9 mouse cellular contexts compared by ENCODE assay signal in the genomic region with DNA sequence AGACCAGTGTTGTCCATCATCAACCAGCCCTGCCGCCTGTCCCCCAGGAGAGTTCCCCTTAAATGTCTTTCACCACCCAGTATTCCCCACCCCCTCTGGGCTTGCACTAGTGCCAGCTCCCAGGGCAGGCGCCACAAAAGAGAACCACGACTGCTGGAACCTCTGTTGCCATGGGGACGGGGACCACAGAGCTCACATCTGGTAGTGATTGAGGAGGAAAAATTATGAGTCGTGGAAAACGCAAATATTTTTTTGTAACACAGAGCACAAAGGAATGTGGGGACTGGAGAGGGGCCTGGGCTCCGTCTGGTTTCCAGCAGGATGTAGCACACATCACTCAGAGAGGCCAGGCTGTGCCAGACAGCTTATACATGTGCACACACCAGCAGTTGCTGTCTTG. TPM values are rescaled to one million over a fixed set of nuclear protein-coding genes. Genes with fewer than 3 reads are reported as not detected.
A peak's percentile ranks its signal among the peaks of the same experiment; 100 is the strongest.
DNase-seq lines count a peak whose midpoint lies in the region; ATAC-seq and TF ChIP-seq lines count a peak whose summit lies in the region.
"Had no signal": no experiment of that assay in that cellular context is flagged by ENCODE, and none has a peak within 500 bp of the region (broad histone marks: within the 10 kb centered on the region; RNA-seq: fewer than 3 reads in every experiment).

No protein-coding gene starts in this region.

- H3K27me3 ChIP-seq in midbrain, embryonic 10.5 days (ENCODE audit: low read depth, poor library complexity, severe bottlenecking): peaks cover 93% of the 10 kb centered on the region
- H3K27me3 ChIP-seq in midbrain, embryonic 13.5 days: peaks cover 73% of the 10 kb centered on the region
- peaks cover 12% of the 10 kb centered on the region for H3K27me3 ChIP-seq in forebrain, postnatal 0 days (ENCODE audit: insufficient read depth, low read length)
- H3K27me3 ChIP-seq in hindbrain, embryonic 14.5 days (ENCODE audit: control insufficient read depth, insufficient read depth, low read length): peaks cover 40% of the 10 kb centered on the region
- H3K27me3 ChIP-seq in midbrain, embryonic 16.5 days (ENCODE audit: control insufficient read depth, insufficient read depth, low read depth, low read length): peaks cover 24% of the 10 kb centered on the region

- no peak overlapping the region for H3K4me2 ChIP-seq in midbrain, embryonic 13.5 days (replicated peaks)
- H3K4me2 ChIP-seq in forebrain, postnatal 0 days (ENCODE audit: low read depth): no peak overlapping the region
- H3K4me2 ChIP-seq in hindbrain, embryonic 14.5 days (replicated peaks): no peak overlapping the region
- peak overlapping the region; percentile 12; the same call in 1 of the 2 replicates for H3K4me2 ChIP-seq in midbrain, embryonic 16.5 days (ENCODE audit: low read length)
- H3K4me2 ChIP-seq: liver, embryonic 15.5 days had no signal

- DNase-seq in midbrain, embryonic 10.5 days (ENCODE audit: low spot score): peak; percentile 57
- DNase-seq in forebrain, postnatal 0 days: peak; percentile 59
- DNase-seq in hindbrain, embryonic 14.5 days (ENCODE audit: low spot score): no peak
- DNase-seq in layer of hippocampus, adult 11-12 months (ENCODE audit: low spot score): no peak
- DNase-seq in thymus, adult 18-20 months: no peak
- no peak for DNase-seq in cerebellum, adult 9-11 months

- H3K36me3 ChIP-seq in midbrain, embryonic 10.5 days: no peaks in the 10 kb centered on the region
- H3K36me3 ChIP-seq in midbrain, embryonic 13.5 days: no peaks in the 10 kb centered on the region
- no peaks in the 10 kb centered on the region for H3K36me3 ChIP-seq in forebrain, postnatal 0 days (ENCODE audit: insufficient read depth)
- H3K36me3 ChIP-seq in hindbrain, embryonic 14.5 days (replicated peaks; ENCODE audit: control insufficient read depth, insufficient read depth): no peaks in the 10 kb centered on the region
- no peaks in the 10 kb centered on the region for H3K36me3 ChIP-seq in midbrain, embryonic 16.5 days (ENCODE audit: control insufficient read depth, insufficient read depth, low read length)
- H3K36me3 ChIP-seq: liver, embryonic 15.5 days had no signal

- no peak overlapping the region for H3K27ac ChIP-seq in midbrain, embryonic 10.5 days (replicated peaks)
- no peak overlapping the region for H3K27ac ChIP-seq in midbrain, embryonic 13.5 days
- peak overlapping the region; percentile 37 for H3K27ac ChIP-seq in forebrain, postnatal 0 days (ENCODE audit: low read depth, low read length)
- peak overlapping the region; percentile 56; the same call in 1 of the 2 replicates for H3K27ac ChIP-seq in hindbrain, embryonic 14.5 days
- H3K27ac ChIP-seq in midbrain, embryonic 16.5 days (ENCODE audit: low read length): peak overlapping the region; percentile 23; the same call in 1 of the 2 replicates
- H3K27ac ChIP-seq: liver, embryonic 15.5 days had no signal

- H3K9me3 ChIP-seq in midbrain, embryonic 10.5 days (replicated peaks): no peaks in the 10 kb centered on the region
- H3K9me3 ChIP-seq in midbrain, embryonic 13.5 days: no peaks in the 10 kb centered on the region
- H3K9me3 ChIP-seq in forebrain, postnatal 0 days (ENCODE audit: low read length): no peaks in the 10 kb centered on the region
- no peaks in the 10 kb centered on the region for H3K9me3 ChIP-seq in hindbrain, embryonic 14.5 days (ENCODE audit: control insufficient read depth, low read length)
- H3K9me3 ChIP-seq in midbrain, embryonic 16.5 days (replicated peaks; ENCODE audit: control insufficient read depth, low read length, poor library complexity, severe bottlenecking): no peaks in the 10 kb centered on the region
- H3K9me3 ChIP-seq: liver, embryonic 15.5 days had no signal

- ATAC-seq in midbrain, embryonic 13.5 days: no peak
- ATAC-seq in forebrain, postnatal 0 days: peak; percentile 21
- ATAC-seq in hindbrain, embryonic 14.5 days (ENCODE audit: low FRiP score): no peak
- no peak for ATAC-seq in midbrain, embryonic 16.5 days

- no peak for TF ChIP-seq CTCF in forebrain, postnatal 0 days (IDR thresholded peaks at IDR 0.05; ENCODE audit: low read depth)

- 38% methylated on average over 7 of the region's 7 CpGs for WGBS in midbrain, embryonic 10.5 days
- 27% methylated on average over 7 of the region's 7 CpGs for WGBS in midbrain, embryonic 13.5 days
- WGBS in forebrain, postnatal 0 days: 18% methylated on average over 7 of the region's 7 CpGs
- WGBS in hindbrain, embryonic 14.5 days: 19% methylated on average over 7 of the region's 7 CpGs
- WGBS in midbrain, embryonic 16.5 days: 17% methylated on average over 7 of the region's 7 CpGs

- no peak overlapping the region for H3K4me3 ChIP-seq in midbrain, embryonic 10.5 days
- no peak overlapping the region for H3K4me3 ChIP-seq in midbrain, embryonic 13.5 days (replicated peaks)
- no peak overlapping the region for H3K4me3 ChIP-seq in forebrain, postnatal 0 days (ENCODE audit: low read depth, low read length)
- H3K4me3 ChIP-seq in hindbrain, embryonic 14.5 days (replicated peaks; ENCODE audit: low read length): no peak overlapping the region
- H3K4me3 ChIP-seq in midbrain, embryonic 16.5 days (ENCODE audit: low read depth, low read length): no peak overlapping the region
- H3K4me3 ChIP-seq: liver, embryonic 15.5 days had no signal

- H3K4me1 ChIP-seq in midbrain, embryonic 10.5 days: peaks cover 39% of the 10 kb centered on the region
- H3K4me1 ChIP-seq in midbrain, embryonic 13.5 days (replicated peaks): peaks cover 27% of the 10 kb centered on the region
- H3K4me1 ChIP-seq in forebrain, postnatal 0 days (ENCODE audit: insufficient read depth): peaks cover 22% of the 10 kb centered on the region; the same call in 1 of the 2 replicates
- peaks cover 27% of the 10 kb centered on the region for H3K4me1 ChIP-seq in hindbrain, embryonic 14.5 days (replicated peaks; ENCODE audit: control insufficient read depth, insufficient read depth, low read length)
- H3K4me1 ChIP-seq in midbrain, embryonic 16.5 days (ENCODE audit: control insufficient read depth, insufficient read depth, low read length): peaks cover 19% of the 10 kb centered on the region

- no peak overlapping the region; the same call in 1 of the 2 replicates for H3K9ac ChIP-seq in midbrain, embryonic 13.5 days (replicated peaks)
- H3K9ac ChIP-seq in forebrain, postnatal 0 days: no peak overlapping the region
- H3K9ac ChIP-seq in hindbrain, embryonic 14.5 days: 0 out of 2 replicates have a peak overlapping the region, but pooled peaks have one; percentile 2
- H3K9ac ChIP-seq in midbrain, embryonic 16.5 days (ENCODE audit: low read depth, low read length): 0 out of 2 replicates have a peak overlapping the region, but pooled peaks have one; percentile 20
- H3K9ac ChIP-seq: liver, embryonic 15.5 days had no signal

RNA-seq across cellular contexts. Expression of gene Scarf2, which starts 12.6 kb away (rescaled TPM):
- 4.1 TPM in 2 replicates for polyA plus RNA-seq in midbrain, embryonic 10.5 days (2016; fragmentation: Nextera tagmentation; extraction: Ambion mirVana)
- 0.85 and 1.6 TPM in 2 replicates for polyA plus RNA-seq in midbrain, embryonic 13.5 days (2015; fragmentation: Nextera tagmentation; extraction: Ambion mirVana)
- total RNA-seq in forebrain, postnatal 0 days (2014; rRNA removed): 6.2 and 10.6 TPM in 2 replicates
- polyA plus RNA-seq in forebrain, postnatal 0 days (2015; fragmentation: Nextera tagmentation; extraction: Ambion mirVana): 1.9 and 2.1 TPM in 2 replicates
- polyA plus RNA-seq in hindbrain, embryonic 14.5 days (2014; fragmentation: Nextera tagmentation; extraction: Ambion mirVana): 2.9 and 3.4 TPM in 2 replicates
- 0.88 and 1.2 TPM in 2 replicates for polyA plus RNA-seq in midbrain, embryonic 16.5 days (2015; fragmentation: Nextera tagmentation; extraction: Ambion mirVana)

RNA-seq across cellular contexts. Expression of gene B830017H08Rik, which starts 23.2 kb away (rescaled TPM):
- polyA plus RNA-seq in midbrain, embryonic 10.5 days (2016; fragmentation: Nextera tagmentation; extraction: Ambion mirVana): 0.21 TPM in 1 of 2 replicates, not detected in the other
- 0.54 and 0.70 TPM in 2 replicates for polyA plus RNA-seq in midbrain, embryonic 13.5 days (2015; fragmentation: Nextera tagmentation; extraction: Ambion mirVana)
- total RNA-seq in forebrain, postnatal 0 days (2014; rRNA removed): 4.5 and 5.9 TPM in 2 replicates
- 6.8 TPM in 2 replicates for polyA plus RNA-seq in forebrain, postnatal 0 days (2015; fragmentation: Nextera tagmentation; extraction: Ambion mirVana)
- 6.0 and 6.1 TPM in 2 replicates for polyA plus RNA-seq in hindbrain, embryonic 14.5 days (2014; fragmentation: Nextera tagmentation; extraction: Ambion mirVana)
- polyA plus RNA-seq in midbrain, embryonic 16.5 days (2015; fragmentation: Nextera tagmentation; extraction: Ambion mirVana): 3.8 and 4.2 TPM in 2 replicates
- polyA plus RNA-seq: liver, embryonic 15.5 days had no signal

RNA-seq across cellular contexts. Expression of gene Car15, which starts 28.5 kb away (rescaled TPM):
- 1.8 and 1.9 TPM in 2 replicates for polyA plus RNA-seq in midbrain, embryonic 10.5 days (2016; fragmentation: Nextera tagmentation; extraction: Ambion mirVana)
- polyA plus RNA-seq in midbrain, embryonic 13.5 days (2015; fragmentation: Nextera tagmentation; extraction: Ambion mirVana): 5.3 and 5.5 TPM in 2 replicates
- 4.2 and 7.5 TPM in 2 replicates for total RNA-seq in forebrain, postnatal 0 days (2014; rRNA removed)
- polyA plus RNA-seq in forebrain, postnatal 0 days (2015; fragmentation: Nextera tagmentation; extraction: Ambion mirVana): 1.8 and 1.9 TPM in 2 replicates
- 2.5 and 3.4 TPM in 2 replicates for polyA plus RNA-seq in hindbrain, embryonic 14.5 days (2014; fragmentation: Nextera tagmentation; extraction: Ambion mirVana)
- polyA plus RNA-seq in midbrain, embryonic 16.5 days (2015; fragmentation: Nextera tagmentation; extraction: Ambion mirVana): 3.3 and 4.4 TPM in 2 replicates

RNA-seq across cellular contexts. Expression of gene Klhl22, which starts 50.3 kb away (rescaled TPM):
- 52.6 and 57.4 TPM in 2 replicates for polyA plus RNA-seq in midbrain, embryonic 10.5 days (2016; fragmentation: Nextera tagmentation; extraction: Ambion mirVana)
- 64.9 and 68.9 TPM in 2 replicates for polyA plus RNA-seq in midbrain, embryonic 13.5 days (2015; fragmentation: Nextera tagmentation; extraction: Ambion mirVana)
- 117 and 162 TPM in 2 replicates for total RNA-seq in forebrain, postnatal 0 days (2014; rRNA removed)
- polyA plus RNA-seq in forebrain, postnatal 0 days (2015; fragmentation: Nextera tagmentation; extraction: Ambion mirVana): 69.6 and 73.8 TPM in 2 replicates
- polyA plus RNA-seq in hindbrain, embryonic 14.5 days (2014; fragmentation: Nextera tagmentation; extraction: Ambion mirVana): 82.1 and 96.0 TPM in 2 replicates
- polyA plus RNA-seq in midbrain, embryonic 16.5 days (2015; fragmentation: Nextera tagmentation; extraction: Ambion mirVana): 86.0 and 89.4 TPM in 2 replicates

Comparison
In these comparisons a context has a peak if more than half of its experiments do, and no peak if none do; other contexts are left out.
1. H3K27ac ChIP-seq: peak in forebrain, postnatal 0 days (single experiment), hindbrain, embryonic 14.5 days (single experiment) and midbrain, embryonic 16.5 days (single experiment); none in midbrain, embryonic 10.5 days (single experiment) and midbrain, embryonic 13.5 days (single experiment).
2. H3K9ac ChIP-seq: peak in hindbrain, embryonic 14.5 days (single experiment) and midbrain, embryonic 16.5 days (single experiment); none in midbrain, embryonic 13.5 days (single experiment) and forebrain, postnatal 0 days (single experiment).
3. DNase-seq: peak in midbrain, embryonic 10.5 days (single experiment) and forebrain, postnatal 0 days (single experiment); none in hindbrain, embryonic 14.5 days (single experiment), layer of hippocampus, adult 11-12 months (single experiment), thymus, adult 18-20 months (0 of 2) and cerebellum, adult 9-11 months (single experiment).